Mouse (Mus musculus): ENCODE results near the gene Pakap.

DNA sequence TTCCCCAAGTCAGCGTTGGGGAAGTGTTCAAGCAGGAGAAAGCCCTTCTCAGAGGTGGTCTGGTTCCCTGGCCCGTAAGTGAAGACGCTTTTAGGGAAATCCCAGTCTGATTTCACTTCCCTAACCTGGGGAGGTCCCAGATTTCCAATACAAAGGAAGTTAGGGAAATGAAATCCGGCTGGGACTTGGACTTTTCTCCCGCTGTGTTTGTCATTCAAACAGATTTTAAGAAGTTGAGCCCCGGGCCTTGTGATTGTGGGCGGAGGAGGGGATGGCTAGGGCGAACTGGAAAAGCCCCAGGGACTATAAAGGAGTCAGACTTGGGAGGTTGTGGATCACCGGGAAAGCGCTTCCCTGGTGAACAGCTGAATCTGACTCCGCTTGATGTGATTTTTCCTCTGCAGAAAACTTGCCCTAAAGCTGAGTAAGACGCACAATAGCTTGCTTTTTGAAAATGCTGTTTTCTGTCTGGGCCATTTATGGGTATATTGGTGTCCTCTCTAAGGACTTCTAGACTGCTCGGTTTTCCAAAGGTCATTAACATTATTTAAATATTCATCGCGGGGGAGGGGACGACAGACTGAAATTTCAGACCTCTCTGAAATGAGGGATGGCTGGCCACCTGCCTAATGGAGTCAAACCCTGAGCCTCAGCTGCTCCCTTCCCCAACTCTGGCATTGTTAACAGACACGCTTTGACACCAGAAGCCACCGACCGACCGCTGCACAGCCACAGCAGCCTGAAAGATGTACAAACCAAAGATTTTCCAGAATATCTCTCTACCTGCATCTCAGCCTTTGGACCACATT is 213.1 kb downstream of the Pakap start:
- TF ChIP-seq POLR2A (IDR thresholded peaks at IDR 0.05; ENCODE audit: low read depth, low read length) (no peak), CTCF (IDR thresholded peaks at IDR 0.05; ENCODE audit: extremely low read depth, insufficient read length, insufficient replicate concordance, low read depth, low read length) (no peak)

Data from small intestine, adult 2 months (tissue).